Mouse (Mus musculus) megakaryocyte, embryonic 14.5 days (primary cell): ENCODE data around the gene Cpne5.

Source experiments
- FLI1 ChIP-seq: IDR thresholded peaks from 2 replicates; pipeline ENCODE4 v1.6.1; 2012; ENCODE audit warnings: low read length, inconsistent platforms, mixed read lengths
- GATA1 ChIP-seq: IDR thresholded peaks from 3 replicates; pipeline ENCODE4 v1.6.1; 2012; ENCODE audit warnings: mixed read lengths, low read length, inconsistent platforms, borderline replicate concordance

GRCm38 (mm10) chr17:29168438-29168837 is 69.5 kb downstream of the Cpne5 start:
- TF ChIP-seq GATA1 (no peak), FLI1 (no peak)
